Mouse (Mus musculus) midbrain, embryonic 13.5 days (tissue): Measurements from ENCODE around the gene Tspan4. TPM values are rescaled to one million over a fixed set of nuclear protein-coding genes. Genes with fewer than 3 reads are reported as not detected.
A peak's percentile ranks its signal among the peaks of the same experiment; 100 is the strongest.

ENCODE experiments used
- ATAC-seq: fragments of 200-750 bp; cut with Nextera tagmentation; 2 replicates; pipeline ENCODE4 v1.8.0; 2017; ENCODE audit warnings: mild to moderate bottlenecking, moderate TSS enrichment, moderate library complexity
- H3K27ac ChIP-seq: fragments of 300-500 bp; sonication (generic); 2 replicates; pipeline ENCODE4 v1.5.1; 2015; ENCODE audit warnings: inconsistent platforms, mild to moderate bottlenecking, moderate library complexity
- H3K27me3 ChIP-seq: fragments of 300-500 bp; sonication (generic); 2 replicates; pipeline ENCODE4 v1.6.1; 2015; ENCODE audit warnings: mild to moderate bottlenecking, inconsistent platforms
- H3K36me3 ChIP-seq: fragments of 300-500 bp; sonication (generic); 2 replicates; pipeline ENCODE4 v1.6.1; 2015; ENCODE audit warnings: mild to moderate bottlenecking, inconsistent platforms
- H3K4me1 ChIP-seq: fragments of 300-500 bp; sonication (generic); replicated peaks from 2 replicates; pipeline ENCODE4 v1.6.1; 2015; ENCODE audit warnings: inconsistent platforms
- H3K4me2 ChIP-seq: fragments of 300-500 bp; sonication (generic); replicated peaks from 2 replicates; pipeline ENCODE4 v1.6.1; 2015; ENCODE audit warnings: moderate library complexity, mild to moderate bottlenecking, inconsistent platforms
- H3K4me3 ChIP-seq: fragments of 300-500 bp; sonication (generic); replicated peaks from 2 replicates; pipeline ENCODE4 v1.5.1; 2015; ENCODE audit warnings: mild to moderate bottlenecking, inconsistent platforms
- H3K9ac ChIP-seq: fragments of 300-500 bp; sonication (generic); replicated peaks from 2 replicates; pipeline ENCODE4 v1.6.1; 2015; ENCODE audit warnings: mild to moderate bottlenecking, inconsistent platforms
- H3K9me3 ChIP-seq: fragments of 300-500 bp; sonication (generic); 2 replicates; pipeline ENCODE4 v1.6.1; 2016; ENCODE audit warnings: mild to moderate bottlenecking, inconsistent platforms
- WGBS: fragments of 180-500 bp; shearing (Covaris S2); methylation state at CpG from one replicate; pipeline ENCODE4 v1.1.7; 2015; 5-methylcytosine and 5-hydroxymethylcytosine counted together
- polyA plus RNA-seq: library from polyadenylated mRNA; unstranded; fragments of >200 nt; fragmentation: Nextera tagmentation; extraction: Ambion mirVana; gene quantifications from 2 replicates; pipeline ENCODE4 v1.2.1, GENCODE M21; 2015

Tspan4 gene
- polyA plus RNA-seq, 1 experiment from 2014 or later = 23.6 TPM

DNA sequence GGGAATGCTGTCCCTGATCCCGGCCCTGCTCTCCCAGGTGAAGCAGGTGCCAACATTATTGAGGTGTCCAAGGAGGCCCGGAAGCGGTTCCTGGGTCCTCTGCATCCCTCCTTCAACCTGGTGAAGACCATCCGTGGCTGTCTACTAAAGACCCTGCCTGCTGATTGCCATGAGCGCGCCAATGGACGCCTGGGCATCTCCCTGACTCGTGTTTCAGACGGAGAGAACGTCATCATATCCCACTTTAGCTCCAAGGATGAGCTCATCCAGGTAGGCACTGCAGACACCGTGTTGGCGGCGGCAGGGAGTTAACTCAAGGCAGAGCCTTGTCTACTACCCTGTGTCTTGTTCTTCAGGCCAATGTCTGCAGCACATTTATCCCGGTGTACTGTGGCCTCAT, 17.8 kb upstream of the Tspan4 start:
- WGBS = 93% methylated on average over 14 of the region's 14 CpGs
- H3K27me3 ChIP-seq = peaks cover 35% of the 10 kb centered on the region

DNA sequence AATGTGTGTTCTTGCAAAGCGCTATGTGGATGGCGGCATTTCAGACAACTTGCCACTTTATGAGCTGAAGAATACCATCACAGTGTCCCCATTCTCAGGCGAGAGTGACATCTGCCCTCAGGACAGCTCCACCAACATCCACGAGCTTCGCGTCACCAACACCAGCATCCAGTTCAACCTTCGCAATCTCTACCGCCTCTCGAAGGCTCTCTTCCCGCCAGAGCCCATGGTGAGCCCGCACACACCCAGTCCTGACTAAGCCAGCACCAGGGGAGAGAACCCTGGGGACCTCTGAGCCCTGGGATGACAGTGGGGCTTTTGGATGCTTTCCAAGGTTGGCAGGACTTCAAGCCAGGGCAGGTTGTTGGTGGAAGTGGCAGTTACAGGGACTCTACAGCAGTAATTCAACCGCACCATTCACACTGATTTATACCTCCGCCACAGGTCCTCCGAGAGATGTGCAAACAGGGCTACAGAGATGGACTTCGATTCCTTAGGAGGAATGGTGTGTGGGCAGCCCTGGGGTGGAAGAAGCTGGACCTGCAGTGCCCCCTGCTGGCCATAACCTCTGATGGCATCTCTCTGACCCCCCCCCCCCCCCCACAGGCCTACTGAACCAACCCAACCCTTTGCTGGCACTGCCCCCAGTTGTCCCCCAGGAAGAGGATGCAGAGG, 16.9 kb upstream of the Tspan4 start:
- H3K4me1 ChIP-seq = peaks cover 27% of the 10 kb centered on the region
- no peak overlapping the region for H3K9ac ChIP-seq
- peaks cover 13% of the 10 kb centered on the region for H3K36me3 ChIP-seq
- WGBS = 73% methylated on average over 15 of the region's 15 CpGs
- H3K27ac ChIP-seq = no peak overlapping the region
- no peaks in the 10 kb centered on the region for H3K9me3 ChIP-seq
- no peak for ATAC-seq
- peaks cover 44% of the 10 kb centered on the region for H3K27me3 ChIP-seq
- no peak overlapping the region for H3K4me3 ChIP-seq
- no peak overlapping the region for H3K4me2 ChIP-seq

More for the DNA sequence above, 17.8 kb upstream of the Tspan4 start:
- no peak overlapping the region for H3K4me2 ChIP-seq
- no peak overlapping the region for H3K9ac ChIP-seq
- H3K4me3 ChIP-seq = no peak overlapping the region
- H3K9me3 ChIP-seq = no peaks in the 10 kb centered on the region
- ATAC-seq = no peak
- H3K27ac ChIP-seq = no peak overlapping the region
- peaks cover 27% of the 10 kb centered on the region for H3K4me1 ChIP-seq
- peaks cover 15% of the 10 kb centered on the region for H3K36me3 ChIP-seq

- ATAC-seq = no peak
- H3K4me2 ChIP-seq = no peak overlapping the region
- WGBS = 89% methylated on average over 11 of the region's 11 CpGs
- no peak overlapping the region for H3K27ac ChIP-seq
- peaks cover 49% of the 10 kb centered on the region for H3K27me3 ChIP-seq
- peaks cover 27% of the 10 kb centered on the region for H3K4me1 ChIP-seq
- peaks cover 13% of the 10 kb centered on the region for H3K36me3 ChIP-seq
- no peak overlapping the region for H3K4me3 ChIP-seq
- H3K9me3 ChIP-seq = no peaks in the 10 kb centered on the region
- H3K9ac ChIP-seq = no peak overlapping the region
These were observed 16.4 kb upstream of the Tspan4 start for GRCm38 (mm10) chr7:141458661-141459060.

GRCm38 (mm10) chr7:141459301-141459711, 15.7 kb upstream of the Tspan4 start:
- H3K27me3 ChIP-seq = peaks cover 55% of the 10 kb centered on the region
- H3K4me3 ChIP-seq = no peak overlapping the region
- peaks cover 13% of the 10 kb centered on the region for H3K36me3 ChIP-seq
- no peak overlapping the region for H3K27ac ChIP-seq
- H3K9ac ChIP-seq = no peak overlapping the region
- WGBS = 91% methylated on average over 17 of the region's 17 CpGs
- no peaks in the 10 kb centered on the region for H3K9me3 ChIP-seq
- peaks cover 27% of the 10 kb centered on the region for H3K4me1 ChIP-seq
- ATAC-seq = no peak
- no peak overlapping the region for H3K4me2 ChIP-seq

- Histone ChIP-seq H3K27me3 (peaks cover 62% of the 10 kb centered on the region), H3K9ac (no peak overlapping the region), H3K36me3 (peaks cover 13% of the 10 kb centered on the region), H3K4me2 (no peak overlapping the region), H3K4me3 (no peak overlapping the region), H3K9me3 (no peaks in the 10 kb centered on the region), H3K27ac (no peak overlapping the region), H3K4me1 (peaks cover 27% of the 10 kb centered on the region)
- ATAC-seq = no peak
- 77% methylated on average over 5 of the region's 5 CpGs for WGBS
These were observed 15.0 kb upstream of the Tspan4 start for GRCm38 (mm10) chr7:141460001-141460390.

DNA sequence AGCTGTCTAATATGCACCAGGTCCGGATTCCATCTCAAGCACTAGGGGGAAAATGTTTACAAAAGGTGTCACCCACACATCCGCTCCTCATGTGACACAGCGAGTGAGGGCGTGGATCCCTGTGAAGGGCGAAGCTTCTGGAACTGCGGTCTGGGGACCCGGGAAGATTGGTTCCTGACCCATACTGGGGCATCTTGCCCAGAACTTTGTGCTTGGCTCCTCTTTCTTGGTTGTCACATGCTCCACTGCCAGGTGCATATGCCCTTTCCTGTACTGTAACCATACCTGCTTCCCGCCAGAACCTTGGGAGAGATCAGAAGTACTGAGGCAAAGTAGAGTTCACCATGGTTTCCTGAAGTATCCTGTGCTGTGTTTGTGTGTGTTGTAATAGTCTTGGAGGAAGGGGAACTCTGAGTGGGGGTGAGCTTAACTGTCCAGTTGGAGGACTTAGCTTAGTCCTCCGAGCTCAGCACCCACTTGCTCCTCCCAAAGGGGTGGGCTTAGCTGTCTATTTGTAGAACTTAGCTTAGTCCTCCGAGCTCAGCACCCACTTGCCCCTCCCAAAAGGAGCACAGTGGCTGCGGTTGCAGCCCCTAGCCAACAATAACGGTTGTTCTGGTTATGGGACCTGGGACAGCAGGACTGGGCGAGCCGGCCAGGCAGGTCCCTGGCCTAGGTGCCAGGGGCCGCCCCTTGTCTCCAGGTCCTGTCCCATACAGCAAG, 14.5 kb upstream of the Tspan4 start, which contains the start of gene Cracr2b:
Gene Cracr2b (plus strand): TSS at position 704 of the 723 bp plus-strand sequence.
- H3K4me1 ChIP-seq = peaks cover 25% of the 10 kb centered on the region
- WGBS = 78% methylated on average over 15 of the region's 15 CpGs
- peak within 1 kb of the TSS; percentile 59 for H3K9ac ChIP-seq
- H3K27ac ChIP-seq = no peak within 1 kb of the TSS
- H3K27me3 ChIP-seq = peaks cover 68% of the 10 kb centered on the region
- peaks cover 13% of the 10 kb centered on the region for H3K36me3 ChIP-seq
- peak within 1 kb of the TSS; percentile 36 for H3K4me3 ChIP-seq
- ATAC-seq = no peak
- H3K4me2 ChIP-seq = peak within 1 kb of the TSS; percentile 61
- no peaks in the 10 kb centered on the region for H3K9me3 ChIP-seq

DNA sequence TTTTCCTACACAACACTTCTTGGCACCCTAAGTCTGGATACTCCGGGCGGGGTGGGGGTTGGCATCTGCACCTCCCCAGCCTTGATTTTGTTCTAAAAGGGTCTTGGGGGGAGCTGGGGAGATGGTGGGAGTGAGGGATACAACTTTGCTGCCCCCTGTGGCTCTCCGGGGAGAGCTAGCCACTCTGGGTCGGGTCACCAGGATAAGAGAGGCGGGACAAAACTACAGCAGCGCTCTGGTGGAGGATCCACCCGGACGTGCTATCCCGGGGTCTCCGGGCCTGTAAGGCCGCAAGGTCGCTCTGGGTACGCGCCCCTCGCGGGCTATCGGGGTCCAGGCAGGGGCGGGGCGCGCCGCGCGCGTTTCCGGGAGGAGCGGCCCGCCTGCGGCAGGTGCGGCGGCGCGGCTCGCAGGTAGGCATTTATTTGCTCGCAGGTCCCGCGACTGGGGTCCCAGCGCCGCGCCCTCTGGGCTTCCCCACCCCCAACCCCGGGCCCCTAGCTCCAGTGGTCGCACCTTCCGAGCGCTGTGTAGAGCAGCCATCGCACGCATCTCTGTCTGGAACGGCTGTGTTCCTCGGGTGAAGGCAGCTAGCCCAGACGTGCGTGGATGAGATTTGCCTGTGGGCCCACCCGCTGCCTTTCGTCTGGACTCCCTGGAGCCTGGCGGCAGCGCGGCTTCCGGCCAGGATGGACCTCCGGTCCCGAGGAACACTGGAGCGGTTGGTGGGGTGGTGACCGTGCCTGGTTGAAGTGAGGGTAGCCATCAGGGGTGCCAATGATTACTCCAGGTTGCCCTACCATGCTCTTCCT, 13.3 kb upstream of the Tspan4 start:
- H3K9ac ChIP-seq = peak overlapping the region; percentile 59
- no peaks in the 10 kb centered on the region for H3K9me3 ChIP-seq
- H3K4me1 ChIP-seq = peaks cover 17% of the 10 kb centered on the region
- H3K27me3 ChIP-seq = peaks cover 80% of the 10 kb centered on the region
- peaks cover 13% of the 10 kb centered on the region for H3K36me3 ChIP-seq
- peak overlapping the region; percentile 36 for H3K4me3 ChIP-seq
- no peak overlapping the region for H3K27ac ChIP-seq
- ATAC-seq = no peak
- WGBS = 2% methylated on average over 59 of the region's 59 CpGs
- peak overlapping the region; percentile 61 for H3K4me2 ChIP-seq

- 21% methylated on average over 5 of the region's 5 CpGs for WGBS
- Histone ChIP-seq H3K4me1 (peaks cover 24% of the 10 kb centered on the region), H3K4me2 (peak overlapping the region; percentile 61), H3K27ac (no peak overlapping the region), H3K36me3 (peaks cover 13% of the 10 kb centered on the region), H3K4me3 (peak overlapping the region; percentile 36), H3K27me3 (peaks cover 84% of the 10 kb centered on the region), H3K9ac (peak overlapping the region; percentile 59), H3K9me3 (no peaks in the 10 kb centered on the region)
- no peak for ATAC-seq
These were observed 12.7 kb upstream of the Tspan4 start for GRCm38 (mm10) chr7:141462333-141462821.

- Histone ChIP-seq H3K36me3 (peaks cover 11% of the 10 kb centered on the region), H3K27me3 (peaks cover 82% of the 10 kb centered on the region), H3K9me3 (no peaks in the 10 kb centered on the region), H3K4me1 (peaks cover 37% of the 10 kb centered on the region), H3K27ac (no peak overlapping the region), H3K4me3 (peak overlapping the region; percentile 16; the same call in 1 of the 2 replicates), H3K9ac (no peak overlapping the region; the same call in 1 of the 2 replicates), H3K4me2 (0 out of 2 replicates have a peak overlapping the region, but pooled peaks have one; percentile 36)
- no peak for ATAC-seq
- whole genome bisulfite sequencing = 14% methylated on average over 12 of the region's 12 CpGs
These were observed 11.0 kb upstream of the Tspan4 start for GRCm38 (mm10) chr7:141463824-141464602.

DNA sequence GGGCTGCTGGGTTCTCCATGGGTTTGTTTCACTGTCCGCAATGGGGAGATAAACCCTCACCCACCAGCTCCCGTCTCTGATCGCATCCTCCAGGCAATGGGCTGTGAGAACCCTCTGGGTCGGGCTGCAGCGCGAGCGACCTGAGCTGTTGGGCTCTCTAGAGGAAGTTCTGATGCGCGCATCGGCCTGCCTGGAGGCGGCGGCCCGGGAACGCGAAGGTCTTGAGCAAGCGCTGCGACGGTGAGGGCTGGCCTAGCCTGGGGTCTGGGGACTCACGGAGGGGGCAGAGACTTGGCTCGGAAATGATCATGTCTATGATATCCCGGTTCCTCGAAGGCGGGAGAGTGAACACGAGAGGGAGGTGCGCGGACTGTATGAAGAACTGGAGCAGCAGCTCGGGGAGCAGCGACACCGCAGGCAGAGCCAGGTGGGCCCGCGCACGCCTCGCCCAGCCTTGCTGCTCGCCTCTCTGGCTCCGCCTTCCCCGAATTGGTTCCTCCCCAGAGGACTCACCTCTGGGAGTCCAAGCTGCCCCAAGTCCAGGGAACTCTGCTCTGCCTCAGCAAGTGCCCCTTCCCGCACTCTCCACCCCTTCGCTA, 10.3 kb upstream of the Tspan4 start:
- H3K9me3 ChIP-seq = no peaks in the 10 kb centered on the region
- H3K27ac ChIP-seq = no peak overlapping the region
- H3K9ac ChIP-seq = no peak overlapping the region; the same call in 1 of the 2 replicates
- peak overlapping the region; percentile 36; the same call in 1 of the 2 replicates for H3K4me2 ChIP-seq
- peaks cover 4% of the 10 kb centered on the region for H3K36me3 ChIP-seq
- H3K27me3 ChIP-seq = peaks cover 75% of the 10 kb centered on the region
- 3% methylated on average over 37 of the region's 38 CpGs for WGBS
- H3K4me3 ChIP-seq = peak overlapping the region; percentile 16
- ATAC-seq = no peak
- peaks cover 44% of the 10 kb centered on the region for H3K4me1 ChIP-seq
